Mouse (Mus musculus) left cerebral cortex, postnatal 14 days (tissue): ENCODE measurements around the gene Morc3. TPM values are rescaled to one million over a fixed set of nuclear protein-coding genes. Genes with fewer than 3 reads are reported as not detected.

Source experiments
- DNase-seq, 2 experiments: peaks; one replicate each; pipeline ENCODE4 v3.0.0; 2021 to 2022; ENCODE audit warnings: low spot score in 2 of 2, mixed read lengths in 1 of 2
- intact Hi-C: fragments of 180-260 bp; cut with DNase I; formaldehyde crosslinking; loops from one replicate; pipeline ENCODE4 v1.15.1; 2025
- total RNA-seq, 2 experiments: library from RNA; stranded (reverse); gene quantifications; 2 replicates each; pipeline ENCODE4 v1.2.3; 2021

The Morc3 gene
- total RNA-seq, 2 experiments from 2014 or later: 28.7 to 33.2 TPM

- intact Hi-C loops: no loop called here
- DNase-seq: no peak
Observed at GRCm38 (mm10) chr16:93913881-93914576, 82.1 kb downstream of the Morc3 start.

GRCm38 (mm10) chr16:93915338-93915849 is 83.5 kb downstream of the Morc3 start:
- intact Hi-C loops: loop anchor here (5.0 kb wide), 1 partner anchor 342 kb away; no protein-coding TSS in a partner anchor
- DNase-seq: peak in 1 of 2 experiments; percentile 27

- intact Hi-C loops: loop anchor here (5.0 kb wide), 1 partner anchor 339 kb away; no protein-coding TSS in a partner anchor
- peak; percentile 89 to 91 for DNase-seq
Observed at GRCm38 (mm10) chr16:93917712-93918678, 86.1 kb downstream of the Morc3 start.

GRCm38 (mm10) chr16:93918679-93919060 is 86.7 kb downstream of the Morc3 start:
- intact Hi-C loops: loop anchor here (5.0 kb wide), 1 partner anchor 339 kb away; no protein-coding TSS in a partner anchor
- no peak for DNase-seq

GRCm38 (mm10) chr16:93919189-93919588 is 87.3 kb downstream of the Morc3 start:
- no peak for DNase-seq
- intact Hi-C loops: loop anchor here (5.0 kb wide), 1 partner anchor 338 kb away; no protein-coding TSS in a partner anchor

GRCm38 (mm10) chr16:93920673-93921072 is 88.8 kb downstream of the Morc3 start:
- intact Hi-C loops: no loop called here
- DNase-seq: no peak

GRCm38 (mm10) chr16:93922835-93923389 is 91.0 kb downstream of the Morc3 start:
- no peak for DNase-seq
- intact Hi-C loops: no loop called here

- intact Hi-C loops: no loop called here
- DNase-seq: no peak
Observed at GRCm38 (mm10) chr16:93923788-93924187, 91.9 kb downstream of the Morc3 start.

Other genes starting within 250 kb of the Morc3 start
- 1 to 10 TPM; 9.2 to 10.0 TPM for gene Setd4, start 228.1 kb upstream of the Morc3 start, total RNA-seq
- gene Cbr1, start 226.3 kb upstream of the Morc3 start, total RNA-seq: 10 to 100 TPM; 59.9 to 61.7 TPM
- gene Gm5678, start 204.0 kb upstream of the Morc3 start, total RNA-seq: 1 to 10 TPM; 2.1 to 2.9 TPM
- 10 to 100 TPM; 13.8 to 16.3 TPM for gene Cbr3, start 148.9 kb upstream of the Morc3 start, total RNA-seq
- gene Dop1b, start 120.2 kb upstream of the Morc3 start, total RNA-seq: 10 to 100 TPM; 81.0 to 93.6 TPM
- gene Chaf1b, start 51.8 kb downstream of the Morc3 start, total RNA-seq: under 1 TPM; 0.90 to 0.97 TPM
- 1 to 10 TPM; 1.1 to 1.9 TPM for gene Cldn14, start 176.7 kb downstream of the Morc3 start, total RNA-seq